Mouse (Mus musculus) inflammation-experienced regulatory T-cells, adult 6 months (primary cell): ENCODE data around the gene Ctxn2. TPM values are rescaled to one million over a fixed set of nuclear protein-coding genes. Genes with fewer than 3 reads are reported as not detected.

Source experiments
- polyA plus RNA-seq, 3 experiments: library from polyadenylated mRNA; unstranded; fragments of 100-300 nt; shearing (Covaris generic); gene quantifications; one replicate each; pipeline ENCODE4 v1.2.1; 2017

The Ctxn2 gene
- polyA plus RNA-seq, 3 experiments from 2014 or later: not detected

Other genes with a start within 250 kb of the Ctxn2 start
- gene Slc24a5, start 68.6 kb upstream of the Ctxn2 start, polyA plus RNA-seq: 10 to 100 TPM in 2 of 3 experiments, 1 to 10 TPM in 1; 2.5 to 16.6 (median 13.2) TPM
- gene Myef2, start 13.0 kb upstream of the Ctxn2 start, polyA plus RNA-seq: 10 to 100 TPM; 36.4 to 48.8 (median 41.0) TPM
- not detected for gene Slc12a1, start 15.8 kb downstream of the Ctxn2 start, polyA plus RNA-seq
- 100 to 1,000 TPM in 1 of 3 experiments, 10 to 100 TPM in 2; 40.9 to 169 (median 51.5) TPM for gene Dut, start 110.5 kb downstream of the Ctxn2 start, polyA plus RNA-seq